Mouse (Mus musculus): ENCODE results near the gene L1cam.

L1cam gene

GRCm38 (mm10) chrX:73877014-73877413, 18.9 kb downstream of the L1cam start:
- no peak for DNase-seq

- no peak for DNase-seq
Measured at GRCm38 (mm10) chrX:73875881-73876280, 20.0 kb downstream of the L1cam start.

DNA sequence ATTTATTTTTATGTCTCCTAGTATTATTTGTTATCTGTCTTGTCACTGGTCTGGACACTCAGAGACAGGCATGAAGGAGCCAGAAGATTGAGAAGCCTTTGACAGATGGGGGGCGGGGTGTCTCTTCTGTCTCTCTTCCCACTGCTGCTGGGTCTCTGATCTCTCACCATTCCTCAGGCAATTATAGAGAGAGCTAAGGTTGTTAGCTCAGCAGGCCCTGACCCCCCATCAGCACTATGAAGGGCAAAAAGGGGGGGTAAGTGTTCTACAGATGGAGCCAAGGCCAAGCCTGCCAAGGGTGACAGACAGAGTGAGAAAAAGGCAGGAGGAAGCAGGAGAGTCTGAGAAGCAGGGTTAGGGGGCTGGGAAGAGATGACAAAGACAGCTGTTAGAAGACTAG, 23.9 kb downstream of the L1cam start:
- DNase-seq: peak in 1 of 2 experiments; percentile 56

- no peak for DNase-seq
Measured at GRCm38 (mm10) chrX:73871474-73871873, 24.4 kb downstream of the L1cam start.

- DNase-seq: no peak
Measured at GRCm38 (mm10) chrX:73869334-73869733, 26.6 kb downstream of the L1cam start.

DNA sequence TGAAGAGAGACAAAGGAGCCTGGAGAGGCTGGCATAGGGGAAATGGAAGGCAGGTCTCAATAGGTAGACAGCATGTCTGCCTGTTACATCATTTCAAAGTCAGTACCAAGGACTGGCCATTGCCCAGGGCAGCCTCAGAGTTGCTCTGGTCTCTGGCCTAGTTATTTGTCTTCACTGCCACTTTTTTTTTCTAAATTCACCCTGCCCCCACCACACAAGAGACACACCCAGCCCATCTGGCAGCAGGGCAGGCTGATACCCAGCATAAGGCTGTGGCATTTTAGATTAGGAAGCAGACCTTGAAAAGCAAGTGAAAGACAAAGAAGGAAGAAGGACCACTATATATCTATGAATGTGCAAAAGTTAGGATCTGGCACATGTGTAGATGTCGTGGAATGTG, 28.1 kb downstream of the L1cam start:
- DNase-seq: no peak

DNA sequence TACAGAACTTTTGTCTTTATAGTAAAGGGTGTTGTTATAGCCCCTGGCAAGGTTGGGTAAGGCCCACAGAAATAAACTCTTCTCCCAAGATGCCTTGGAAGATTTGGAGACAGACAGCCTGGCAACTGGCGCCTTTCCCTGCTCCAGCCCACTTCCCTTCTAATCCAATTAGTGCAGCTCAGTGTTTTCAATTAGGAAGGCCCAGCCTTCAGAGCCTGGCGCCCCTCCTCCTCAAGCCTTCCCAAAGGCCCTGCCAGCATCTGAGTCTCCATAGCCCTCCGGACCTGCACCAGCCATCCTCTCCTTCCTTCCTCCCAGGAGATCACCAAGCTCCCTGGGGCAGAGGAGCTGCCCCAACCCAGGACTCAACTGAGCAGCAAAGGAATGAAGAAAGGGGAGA, 28.6 kb downstream of the L1cam start:
- DNase-seq: peak in 1 of 2 experiments; percentile 35

DNA sequence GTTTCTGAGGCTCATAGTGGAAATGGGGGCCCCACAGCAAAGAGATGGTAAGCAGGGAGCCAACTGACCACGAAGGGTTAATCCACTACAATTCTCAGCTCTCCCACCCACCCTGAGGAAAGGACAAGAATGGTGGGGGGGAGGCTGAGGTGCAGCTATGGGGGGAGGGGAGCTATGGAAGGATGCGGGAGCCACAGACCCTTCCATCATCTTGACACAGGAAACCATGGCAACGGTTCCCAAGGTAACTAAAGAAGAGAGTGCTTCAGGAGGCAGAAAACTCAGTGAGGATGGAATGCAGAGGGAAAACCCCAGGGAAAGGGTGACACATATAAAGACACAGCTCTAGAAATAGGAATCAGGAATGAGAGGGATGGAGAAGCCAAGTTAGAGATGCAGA, 31.2 kb downstream of the L1cam start:
- DNase-seq: no peak

GRCm38 (mm10) chrX:73855087-73855408, 40.9 kb downstream of the L1cam start:
- no peak for DNase-seq

DNA sequence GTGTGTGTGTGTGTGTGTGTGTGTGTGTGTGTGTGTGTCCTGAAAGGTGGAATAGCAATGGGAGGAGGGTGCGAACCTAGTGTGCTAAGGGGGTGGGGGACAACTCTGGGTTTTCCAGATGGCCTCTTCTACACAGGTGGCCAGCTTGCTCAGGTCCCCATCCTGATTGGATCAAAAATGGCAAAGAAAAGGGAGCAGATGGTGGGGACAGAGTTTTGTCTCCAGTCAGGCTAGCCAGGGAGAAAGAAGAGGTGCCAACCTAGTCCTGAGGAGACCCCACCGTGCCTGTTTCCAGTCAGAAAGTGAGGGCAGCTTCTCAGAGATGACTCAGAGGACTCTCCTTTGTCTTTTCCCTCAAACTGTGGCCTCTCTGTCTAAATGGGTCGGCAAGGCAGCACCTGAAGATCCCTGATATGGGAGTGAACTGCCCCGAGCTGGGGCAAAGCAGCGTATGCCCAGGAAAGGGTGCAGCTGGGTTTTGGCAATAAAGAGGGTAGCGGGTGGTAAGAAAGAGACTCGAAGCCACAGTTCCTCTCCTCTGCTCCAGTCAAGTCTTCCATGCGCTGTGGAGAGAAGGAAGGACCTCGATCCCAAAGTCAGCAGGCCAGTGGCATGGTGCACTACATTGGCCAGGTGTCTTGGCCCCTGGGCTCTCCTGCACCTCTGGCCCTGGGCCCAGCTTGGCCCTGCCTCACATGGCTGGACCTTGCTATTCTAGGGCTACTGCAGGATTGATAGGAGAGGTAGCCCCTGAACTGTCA, 41.4 kb downstream of the L1cam start:
- DNase-seq: peak; percentile 59 to 66

GRCm38 (mm10) chrX:73836691-73837090, 59.2 kb downstream of the L1cam start:
- no peak for DNase-seq

DNA sequence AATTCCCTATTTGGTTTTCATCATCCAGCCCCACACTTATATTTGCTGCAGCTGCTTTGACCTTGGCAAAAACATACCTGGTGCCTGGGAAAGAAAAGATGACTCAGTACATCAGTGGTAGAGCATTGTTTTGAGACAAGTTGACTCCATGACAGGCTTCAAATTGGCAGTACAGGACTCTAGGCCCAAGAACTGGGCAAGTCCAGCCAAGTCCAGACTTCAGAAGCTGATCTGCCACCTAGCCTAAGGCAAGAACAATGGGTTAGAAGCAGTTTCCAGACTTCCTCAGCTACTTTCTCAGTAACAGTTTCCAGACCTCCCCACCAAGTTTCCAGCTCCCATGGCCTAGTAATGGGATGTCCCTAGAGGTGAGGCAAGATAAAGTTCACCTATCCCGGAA, 60.2 kb downstream of the L1cam start:
- DNase-seq: no peak

- DNase-seq: peak; percentile 78 to 90
Measured at GRCm38 (mm10) chrX:73824185-73825151, 71.4 kb downstream of the L1cam start, which contains the start of gene Pdzd4. Gene Pdzd4 (minus strand): TSS chrX:73824969.

- DNase-seq: peak; percentile 35 to 37
Measured at GRCm38 (mm10) chrX:73823747-73824146, 72.2 kb downstream of the L1cam start.

DNA sequence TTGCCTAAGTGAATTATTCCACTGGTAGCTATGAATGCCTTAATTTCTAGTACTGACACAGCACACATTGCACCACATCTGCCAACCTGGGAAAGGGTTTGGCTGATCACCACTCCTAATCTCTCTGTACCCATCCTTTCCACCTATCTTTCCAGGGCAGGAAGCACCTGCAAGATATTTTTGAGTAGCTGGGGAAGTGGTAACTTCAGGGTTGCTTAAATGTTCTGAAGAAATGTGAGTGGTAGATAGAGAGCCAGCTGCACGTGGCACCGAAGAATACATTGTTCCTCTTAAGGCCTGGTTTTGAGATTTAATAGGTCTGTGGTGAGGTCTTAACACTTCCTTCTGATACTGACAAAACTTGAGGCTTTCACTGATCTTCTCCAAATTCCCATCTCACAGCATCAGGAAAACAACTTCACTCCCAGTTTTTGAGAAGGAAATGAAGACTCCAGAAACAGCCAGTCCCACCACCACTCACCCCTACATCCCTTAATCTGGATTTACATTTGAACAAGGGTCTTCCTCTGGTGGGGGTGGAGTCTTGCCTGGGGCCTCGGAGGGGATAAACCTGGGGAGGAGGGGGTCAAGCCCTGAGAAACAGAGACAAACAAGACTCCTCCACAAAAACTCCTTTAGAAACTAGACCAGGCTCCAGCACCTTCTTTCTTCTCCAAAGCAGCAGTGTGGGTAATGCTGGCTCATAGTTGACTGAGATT, 79.2 kb downstream of the L1cam start:
- DNase-seq: no peak

GRCm38 (mm10) chrX:73815072-73815471, 80.8 kb downstream of the L1cam start:
- no peak for DNase-seq

DNA sequence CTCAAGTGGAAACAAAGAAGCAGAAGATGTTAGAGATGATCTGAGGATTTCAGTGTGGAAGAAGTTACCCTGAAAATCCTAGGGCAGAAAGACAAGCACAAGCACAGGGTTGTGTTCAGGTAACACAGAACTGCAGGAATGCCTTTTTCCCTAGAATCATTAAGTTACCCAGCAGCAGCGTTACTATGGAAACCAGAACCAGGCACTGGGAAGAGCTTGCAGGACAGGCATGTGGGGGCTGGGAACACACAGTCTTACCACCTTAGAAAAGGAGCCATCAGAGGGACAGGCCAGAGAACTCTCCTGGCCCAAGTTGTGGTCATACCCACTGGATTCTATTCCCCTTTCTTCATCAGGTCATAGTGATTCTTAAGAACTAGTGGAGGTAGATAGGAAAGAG, 90.1 kb downstream of the L1cam start:
- DNase-seq: no peak

All from cerebellum, postnatal 25 days (tissue).